Mouse (Mus musculus) thymus, adult 2 months (tissue): ENCODE measurements around the gene Phtf2. TPM values are rescaled to one million over a fixed set of nuclear protein-coding genes. Genes with fewer than 3 reads are reported as not detected.

Experiments
- DNase-seq: peaks from one replicate; pipeline ENCODE4 v3.0.0; 2021
- H3K27ac ChIP-seq: fragments of 200-500 bp; 2 replicates; pipeline ENCODE4 v1.5.1; 2012; ENCODE audit warnings: low read length, control low read depth; ENCODE audit not compliant: control insufficient read depth, insufficient read depth
- H3K27me3 ChIP-seq: fragments of 200-500 bp; 2 replicates; pipeline ENCODE4 v1.6.1; 2012; ENCODE audit warnings: mild to moderate bottlenecking, low read length, moderate library complexity, mixed read lengths; ENCODE audit not compliant: control insufficient read depth, insufficient read depth
- H3K36me3 ChIP-seq: fragments of 200-500 bp; 2 replicates; pipeline ENCODE4 v1.6.1; 2012; ENCODE audit warnings: mild to moderate bottlenecking, low read length, moderate library complexity; ENCODE audit not compliant: control insufficient read depth, insufficient read depth
- H3K4me1 ChIP-seq: fragments of 200-500 bp; replicated peaks from 2 replicates; pipeline ENCODE4 v1.6.1; 2012; ENCODE audit warnings: low read length; ENCODE audit not compliant: control insufficient read depth, insufficient read depth
- H3K4me3 ChIP-seq: fragments of 200-500 bp; 2 replicates; pipeline ENCODE4 v1.5.1; 2012; ENCODE audit warnings: mild to moderate bottlenecking, low read length, control low read depth, moderate library complexity; ENCODE audit not compliant: control insufficient read depth, insufficient read depth
- CTCF ChIP-seq: fragments of 200-500 bp; IDR thresholded peaks from 2 replicates; pipeline ENCODE4 v1.5.1; 2012; ENCODE audit warnings: mild to moderate bottlenecking, control low read depth, low read length, moderate library complexity, borderline replicate concordance; ENCODE audit not compliant: control insufficient read depth, poor library complexity, insufficient read depth; ENCODE audit errors: extremely low read depth
- POLR2A ChIP-seq: fragments of 200-500 bp; IDR thresholded peaks from 2 replicates; pipeline ENCODE4 v1.6.1; 2012; ENCODE audit warnings: mild to moderate bottlenecking, low read length, control low read depth, moderate library complexity; ENCODE audit not compliant: control insufficient read depth, poor library complexity, insufficient read depth; ENCODE audit errors: extremely low read depth
- WGBS: fragments of 180-500 bp; shearing (Covaris S2); methylation state at CpG from one replicate; pipeline ENCODE4 v1.1.7; 2018; 5-methylcytosine and 5-hydroxymethylcytosine counted together
- polyA plus RNA-seq: library from polyadenylated mRNA; depleted of rRNA; stranded (reverse); fragments of >200 nt; gene quantifications from 2 replicates; pipeline ENCODE4 v1.2.3, GENCODE M21; 2012; rRNA removed

The Phtf2 gene
- polyA plus RNA-seq = 4.5 and 5.2 TPM in 2 replicates

DNA sequence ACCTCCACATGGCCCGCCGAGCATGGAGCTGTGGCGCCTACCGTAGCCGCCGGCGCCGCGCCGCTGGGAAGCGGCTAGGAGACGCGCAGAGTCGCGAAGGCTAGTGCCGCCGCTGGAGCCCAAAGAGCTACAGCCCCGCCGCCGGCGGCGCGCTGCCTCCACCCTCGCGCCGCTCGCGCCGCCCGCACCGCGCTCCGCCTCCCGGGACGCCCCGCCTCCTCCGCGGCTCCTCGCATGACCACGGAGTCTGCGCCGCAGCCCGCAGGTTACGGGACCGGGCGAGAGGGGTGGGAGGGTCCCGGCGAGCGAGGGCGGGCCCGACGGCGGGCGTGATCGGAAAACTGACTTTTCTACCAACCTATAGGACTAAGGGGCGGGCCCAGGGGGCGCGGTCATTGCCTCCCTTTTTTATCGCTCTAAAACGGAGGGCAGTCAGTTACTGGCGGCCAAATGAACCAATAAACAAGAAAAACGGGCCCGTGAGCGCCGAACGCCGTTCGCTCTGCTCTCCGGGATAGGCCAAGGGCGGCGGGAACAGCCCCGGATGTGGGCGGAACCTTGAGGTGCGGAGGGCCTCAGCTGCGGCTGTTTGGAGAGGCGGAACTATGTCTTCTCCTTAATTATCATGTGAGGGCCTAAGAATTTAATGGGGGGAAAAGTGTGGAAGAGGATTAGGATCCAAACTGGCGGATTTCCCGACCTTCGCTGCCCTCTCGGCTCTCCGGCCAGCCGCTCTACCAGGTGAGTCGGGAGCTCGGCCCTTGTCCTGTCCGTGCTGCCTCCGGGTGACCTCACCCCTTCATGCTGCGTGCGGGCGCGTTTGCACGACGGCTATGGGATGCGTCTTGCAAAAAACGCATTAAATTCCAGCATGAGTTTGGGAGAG is at the start of gene Phtf2, which contains the start of gene Tmem60:
Gene Phtf2, minus strand, starts transcription at position 210 of the 886 bp plus-strand sequence.
Gene Tmem60, plus strand, starts transcription at position 277 of the 886 bp plus-strand sequence.
- peak; percentile 99 for DNase-seq
- Histone ChIP-seq H3K4me3 (peak within 1 kb of the TSS; percentile 96), H3K27me3 (no peaks in the 10 kb centered on the region), H3K27ac (peak within 1 kb of the TSS; percentile 39; the same call in 1 of the 2 replicates), H3K36me3 (no peaks in the 10 kb centered on the region), H3K4me1 (no peaks in the 10 kb centered on the region; the same call in 1 of the 2 replicates)
- WGBS = under 1% methylated on average over 94 of the region's 94 CpGs
- peak; percentile 94 for TF ChIP-seq POLR2A
- peak; percentile 22; the same call in 1 of the 2 replicates for TF ChIP-seq CTCF

DNA sequence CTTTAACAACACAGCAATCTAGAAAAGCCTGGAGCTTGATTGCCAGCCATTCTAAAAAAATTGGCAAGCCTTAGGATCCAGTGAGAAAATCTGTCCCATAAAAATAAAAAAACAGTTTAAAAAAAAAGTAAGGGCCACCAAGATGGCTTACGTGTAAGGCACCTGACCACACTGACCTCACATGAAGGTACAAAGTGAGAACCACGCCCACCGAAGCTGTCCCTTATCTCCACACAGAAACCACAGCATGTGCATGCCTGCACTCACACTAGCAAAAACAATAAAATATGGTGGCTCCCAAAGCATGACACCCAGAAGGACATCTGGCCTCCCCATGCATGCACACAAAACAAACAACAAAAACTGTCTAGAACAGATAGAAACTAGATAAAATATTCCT is 49.4 kb upstream of the Phtf2 start:
- WGBS = 39% methylated on average over 3 of the region's 3 CpGs
- no peak overlapping the region for H3K27ac ChIP-seq
- TF ChIP-seq CTCF (no peak), POLR2A (no peak)
- no peaks in the 10 kb centered on the region for H3K27me3 ChIP-seq
- H3K36me3 ChIP-seq = no peaks in the 10 kb centered on the region
- DNase-seq = no peak
- H3K4me3 ChIP-seq = no peak overlapping the region
- H3K4me1 ChIP-seq = peaks cover 9% of the 10 kb centered on the region; the same call in 1 of the 2 replicates

DNA sequence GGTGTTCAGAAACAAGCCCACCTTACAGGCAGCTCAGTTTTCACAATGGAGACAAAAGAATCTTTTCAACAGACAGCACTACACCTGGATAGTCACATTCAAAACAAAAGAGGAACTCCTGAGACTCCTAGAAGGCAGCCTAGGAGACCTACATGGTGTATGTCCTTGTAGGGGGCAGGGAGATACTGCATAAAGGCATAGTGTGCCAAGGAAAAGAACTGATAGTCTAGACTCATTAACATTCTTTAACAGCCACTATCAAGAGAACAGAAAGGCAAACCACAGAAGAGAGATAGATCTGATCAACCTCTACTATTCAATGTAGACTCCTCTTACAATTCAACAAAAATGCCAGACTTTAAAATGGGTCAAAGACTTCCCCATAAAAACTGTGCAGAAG is 48.5 kb upstream of the Phtf2 start:
- Histone ChIP-seq H3K36me3 (no peaks in the 10 kb centered on the region), H3K4me1 (peaks cover 4% of the 10 kb centered on the region; the same call in 1 of the 2 replicates), H3K27ac (no peak overlapping the region), H3K27me3 (no peaks in the 10 kb centered on the region), H3K4me3 (no peak overlapping the region)
- no peak for DNase-seq
- TF ChIP-seq POLR2A = no peak
- TF ChIP-seq CTCF = no peak

DNA sequence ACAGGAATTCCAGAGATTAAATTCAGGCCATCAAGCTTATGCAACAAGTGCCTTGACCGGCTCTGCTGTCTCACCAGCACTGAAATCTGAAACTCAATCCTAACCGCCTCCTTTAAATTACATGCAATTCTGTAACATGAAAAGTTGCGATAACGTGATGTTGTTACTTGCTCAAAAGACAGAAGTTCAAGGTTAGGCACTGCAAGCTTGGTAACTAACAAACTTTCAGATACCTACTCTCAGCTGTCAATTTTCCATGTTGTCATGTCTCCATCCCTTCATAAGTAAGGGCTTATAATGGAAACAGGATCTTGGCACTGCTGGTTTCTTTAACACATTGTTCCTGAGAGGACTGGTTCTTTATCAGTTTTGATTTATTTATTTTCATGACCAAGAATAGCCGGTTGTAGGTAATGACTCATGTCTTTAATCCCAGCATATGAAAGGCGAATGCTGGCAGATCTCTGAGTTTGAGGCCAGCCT is 47.8 kb upstream of the Phtf2 start:
- TF ChIP-seq POLR2A (no peak), CTCF (no peak)
- Histone ChIP-seq H3K27ac (no peak overlapping the region), H3K27me3 (no peaks in the 10 kb centered on the region), H3K36me3 (no peaks in the 10 kb centered on the region), H3K4me1 (peaks cover 4% of the 10 kb centered on the region; the same call in 1 of the 2 replicates), H3K4me3 (no peak overlapping the region)
- DNase-seq = no peak
- 86% methylated on average over 6 of the region's 6 CpGs for WGBS

DNA sequence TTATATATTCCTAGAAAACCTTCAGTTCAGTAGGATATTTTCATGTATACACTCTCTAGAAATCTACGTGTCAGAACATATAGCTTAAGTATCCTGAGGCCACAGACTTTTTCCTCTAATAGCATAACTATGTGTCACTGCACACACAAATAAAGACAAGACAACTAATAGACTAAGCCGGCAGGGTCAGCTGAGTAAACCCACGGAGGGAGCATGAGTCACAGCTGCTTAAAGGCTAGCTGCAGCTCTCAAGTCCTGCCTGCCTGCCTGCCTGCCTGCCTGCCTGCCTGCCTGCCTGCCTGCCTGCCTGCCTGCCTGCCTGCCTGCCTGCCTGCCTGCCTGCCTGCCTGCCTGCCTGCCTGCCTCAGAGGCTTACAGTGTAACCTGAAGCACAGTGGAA is 43.5 kb upstream of the Phtf2 start:
- TF ChIP-seq CTCF (no peak), POLR2A (no peak)

DNA sequence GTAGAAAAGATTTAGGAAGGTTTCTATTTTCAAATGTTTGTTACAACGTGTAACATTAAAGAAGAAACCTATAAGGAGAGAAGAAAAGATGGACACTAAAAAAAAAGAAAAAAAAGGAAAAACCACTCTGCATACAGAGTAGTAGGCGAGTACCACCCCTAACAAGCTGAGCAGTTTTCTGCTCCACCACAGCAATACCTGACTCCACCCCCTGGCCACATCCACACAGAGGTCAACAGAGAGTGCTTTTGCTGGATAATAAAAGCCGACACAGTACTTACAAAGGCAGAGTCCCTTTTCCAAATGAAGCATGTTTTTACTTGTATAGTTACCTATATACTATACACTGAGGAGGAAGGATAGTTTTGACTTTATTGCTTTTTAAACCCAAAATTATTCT is 42.7 kb upstream of the Phtf2 start:
- no peaks in the 10 kb centered on the region; the same call in 1 of the 2 replicates for H3K4me1 ChIP-seq
- H3K4me3 ChIP-seq = no peak overlapping the region
- 50% methylated on average over 3 of the region's 3 CpGs for WGBS
- TF ChIP-seq CTCF = no peak
- H3K27ac ChIP-seq = no peak overlapping the region
- no peak for DNase-seq
- 0 out of 2 replicates have a peak, but pooled peaks cover 2% of the 10 kb centered on the region for H3K36me3 ChIP-seq
- H3K27me3 ChIP-seq = no peaks in the 10 kb centered on the region

More for the DNA sequence above, 43.5 kb upstream of the Phtf2 start:
- Histone ChIP-seq H3K27me3 (no peaks in the 10 kb centered on the region), H3K36me3 (no peaks in the 10 kb centered on the region), H3K27ac (no peak overlapping the region), H3K4me3 (no peak overlapping the region), H3K4me1 (no peaks in the 10 kb centered on the region; the same call in 1 of the 2 replicates)
- no peak for DNase-seq
- 82% methylated on average over 3 of the region's 3 CpGs for WGBS
